Mouse (Mus musculus) neural tube, embryonic 12.5 days (tissue): ENCODE measurements around the gene Tmed1. TPM values are rescaled to one million over a fixed set of nuclear protein-coding genes. Genes with fewer than 3 reads are reported as not detected.

Experiments
- ATAC-seq: fragments of 200-750 bp; cut with Nextera tagmentation; 2 replicates; pipeline ENCODE4 v1.8.0; 2017; ENCODE audit warnings: low read depth, mild to moderate bottlenecking, moderate TSS enrichment, moderate library complexity; ENCODE audit not compliant: low FRiP score
- H3K27ac ChIP-seq: fragments of 300-500 bp; sonication (generic); 2 replicates; pipeline ENCODE4 v1.5.1; 2016
- H3K27me3 ChIP-seq: fragments of 300-500 bp; sonication (generic); replicated peaks from 2 replicates; pipeline ENCODE4 v1.6.1; 2016; ENCODE audit warnings: mild to moderate bottlenecking
- H3K36me3 ChIP-seq: fragments of 300-500 bp; sonication (generic); 2 replicates; pipeline ENCODE4 v1.6.1; 2016; ENCODE audit warnings: mild to moderate bottlenecking
- H3K4me1 ChIP-seq: fragments of 300-500 bp; sonication (generic); 2 replicates; pipeline ENCODE4 v1.6.1; 2016
- H3K4me2 ChIP-seq: fragments of 300-500 bp; sonication (generic); replicated peaks from 2 replicates; pipeline ENCODE4 v1.6.1; 2016; ENCODE audit warnings: mild to moderate bottlenecking
- H3K4me3 ChIP-seq: fragments of 300-500 bp; sonication (generic); 2 replicates; pipeline ENCODE4 v1.5.1; 2016
- H3K9ac ChIP-seq: fragments of 300-500 bp; sonication (generic); 2 replicates; pipeline ENCODE4 v1.6.1; 2016; ENCODE audit warnings: mild to moderate bottlenecking
- H3K9me3 ChIP-seq: fragments of 300-500 bp; sonication (generic); 2 replicates; pipeline ENCODE4 v1.6.1; 2016; ENCODE audit warnings: mild to moderate bottlenecking
- WGBS: fragments of 180-500 bp; shearing (Covaris S2); methylation state at CpG from one replicate; pipeline ENCODE4 v1.1.7; 2016; 5-methylcytosine and 5-hydroxymethylcytosine counted together
- polyA plus RNA-seq: library from polyadenylated mRNA; unstranded; fragments of >200 nt; fragmentation: Nextera tagmentation; extraction: Ambion mirVana; gene quantifications from 2 replicates; pipeline ENCODE4 v1.2.1, GENCODE M21; 2016

Tmed1 gene
- 67.3 and 69.1 TPM in 2 replicates for polyA plus RNA-seq

- Histone ChIP-seq H3K36me3 (peaks cover 37% of the 10 kb centered on the region), H3K4me3 (peak within 1 kb of the TSS; percentile 68), H3K27me3 (no peaks in the 10 kb centered on the region), H3K4me2 (peak within 1 kb of the TSS; percentile 71), H3K4me1 (peaks cover 16% of the 10 kb centered on the region), H3K27ac (peak within 1 kb of the TSS; percentile 55; the same call in 1 of the 2 replicates), H3K9me3 (no peaks in the 10 kb centered on the region), H3K9ac (peak within 1 kb of the TSS; percentile 60)
- ATAC-seq, result peak; percentile 96
- under 1% methylated on average over 44 of the region's 44 CpGs for WGBS
Observed at GRCm38 (mm10) chr9:21509772-21510688, at the start of gene Tmed1. Tmed1 (minus strand) TSS chr9:21510252.

GRCm38 (mm10) chr9:21559151-21559550, 49.1 kb upstream of the Tmed1 start:
- Histone ChIP-seq H3K4me3 (no peak overlapping the region), H3K4me2 (no peak overlapping the region), H3K9ac (no peak overlapping the region), H3K27me3 (no peaks in the 10 kb centered on the region), H3K36me3 (peaks cover 27% of the 10 kb centered on the region; the same call in 1 of the 2 replicates), H3K27ac (no peak overlapping the region), H3K4me1 (peaks cover 9% of the 10 kb centered on the region), H3K9me3 (no peaks in the 10 kb centered on the region)
- no peak for ATAC-seq
- WGBS, result 92% methylated on average over 3 of the region's 3 CpGs

GRCm38 (mm10) chr9:21558366-21558765, 48.3 kb upstream of the Tmed1 start:
- ATAC-seq, result no peak
- WGBS, result 91% methylated on average over 4 of the region's 4 CpGs

GRCm38 (mm10) chr9:21557556-21557955, 47.5 kb upstream of the Tmed1 start:
- WGBS, result 93% methylated on average over 2 of the region's 2 CpGs
- Histone ChIP-seq H3K9me3 (no peaks in the 10 kb centered on the region), H3K4me3 (no peak overlapping the region), H3K36me3 (peaks cover 27% of the 10 kb centered on the region; the same call in 1 of the 2 replicates), H3K9ac (no peak overlapping the region), H3K4me1 (peaks cover 9% of the 10 kb centered on the region), H3K27ac (no peak overlapping the region), H3K4me2 (no peak overlapping the region), H3K27me3 (no peaks in the 10 kb centered on the region)
- no peak for ATAC-seq

More at GRCm38 (mm10) chr9:21558366-21558765, 48.3 kb upstream of the Tmed1 start:
- Histone ChIP-seq H3K4me1 (peaks cover 9% of the 10 kb centered on the region), H3K4me2 (no peak overlapping the region), H3K36me3 (peaks cover 29% of the 10 kb centered on the region; the same call in 1 of the 2 replicates), H3K27ac (no peak overlapping the region), H3K27me3 (no peaks in the 10 kb centered on the region), H3K9me3 (no peaks in the 10 kb centered on the region), H3K9ac (no peak overlapping the region), H3K4me3 (no peak overlapping the region)

GRCm38 (mm10) chr9:21556996-21557395, 46.9 kb upstream of the Tmed1 start:
- peaks cover 9% of the 10 kb centered on the region for H3K4me1 ChIP-seq
- H3K4me3 ChIP-seq, result no peak overlapping the region
- H3K4me2 ChIP-seq, result no peak overlapping the region
- H3K9ac ChIP-seq, result no peak overlapping the region
- no peak for ATAC-seq
- no peak overlapping the region for H3K27ac ChIP-seq
- no peaks in the 10 kb centered on the region for H3K9me3 ChIP-seq
- H3K27me3 ChIP-seq, result no peaks in the 10 kb centered on the region
- WGBS, result 94% methylated on average over 2 of the region's 2 CpGs
- H3K36me3 ChIP-seq, result peaks cover 22% of the 10 kb centered on the region; the same call in 1 of the 2 replicates

GRCm38 (mm10) chr9:21555198-21555742, 45.2 kb upstream of the Tmed1 start:
- Histone ChIP-seq H3K36me3 (peaks cover 26% of the 10 kb centered on the region), H3K27me3 (no peaks in the 10 kb centered on the region), H3K4me2 (no peak overlapping the region), H3K4me1 (peaks cover 9% of the 10 kb centered on the region), H3K4me3 (no peak overlapping the region), H3K27ac (no peak overlapping the region), H3K9me3 (no peaks in the 10 kb centered on the region), H3K9ac (no peak overlapping the region)
- ATAC-seq, result no peak
- WGBS, result 88% methylated on average over 6 of the region's 6 CpGs

GRCm38 (mm10) chr9:21553607-21554273, 43.7 kb upstream of the Tmed1 start:
- no peak overlapping the region for H3K27ac ChIP-seq
- H3K36me3 ChIP-seq, result peaks cover 30% of the 10 kb centered on the region
- 90% methylated on average over 6 of the region's 6 CpGs for WGBS
- no peaks in the 10 kb centered on the region for H3K9me3 ChIP-seq
- H3K4me2 ChIP-seq, result no peak overlapping the region
- peaks cover 14% of the 10 kb centered on the region for H3K4me1 ChIP-seq
- no peaks in the 10 kb centered on the region for H3K27me3 ChIP-seq
- no peak overlapping the region for H3K9ac ChIP-seq
- no peak for ATAC-seq
- no peak overlapping the region for H3K4me3 ChIP-seq

- Histone ChIP-seq H3K27ac (no peak overlapping the region), H3K9me3 (no peaks in the 10 kb centered on the region), H3K4me3 (no peak overlapping the region), H3K9ac (no peak overlapping the region), H3K27me3 (no peaks in the 10 kb centered on the region), H3K4me2 (no peak overlapping the region), H3K36me3 (peaks cover 26% of the 10 kb centered on the region), H3K4me1 (peaks cover 13% of the 10 kb centered on the region)
- 94% methylated on average over 2 of the region's 2 CpGs for WGBS
- ATAC-seq, result no peak
Observed at GRCm38 (mm10) chr9:21551049-21551448, 41.0 kb upstream of the Tmed1 start.

GRCm38 (mm10) chr9:21547075-21547941, 37.3 kb upstream of the Tmed1 start:
- peak; percentile 18 for ATAC-seq
- Histone ChIP-seq H3K9me3 (no peaks in the 10 kb centered on the region), H3K9ac (peak overlapping the region; percentile 93), H3K27me3 (no peaks in the 10 kb centered on the region), H3K4me3 (peak overlapping the region; percentile 83), H3K36me3 (peaks cover 16% of the 10 kb centered on the region), H3K27ac (peak overlapping the region; percentile 96), H3K4me1 (peaks cover 22% of the 10 kb centered on the region), H3K4me2 (peak overlapping the region; percentile 81)
- WGBS, result 1% methylated on average over 57 of the region's 66 CpGs

GRCm38 (mm10) chr9:21546789-21547074, 36.7 kb upstream of the Tmed1 start, which contains the start of gene Carm1:
Carm1 (plus strand) TSS chr9:21546894.
- H3K27ac ChIP-seq, result peak within 1 kb of the TSS; percentile 96
- no peaks in the 10 kb centered on the region for H3K27me3 ChIP-seq
- peaks cover 16% of the 10 kb centered on the region for H3K36me3 ChIP-seq
- H3K4me2 ChIP-seq, result peak within 1 kb of the TSS; percentile 81
- no peaks in the 10 kb centered on the region for H3K9me3 ChIP-seq
- H3K4me1 ChIP-seq, result peaks cover 22% of the 10 kb centered on the region
- no peak; the same call in 1 of the 2 replicates for ATAC-seq
- peak within 1 kb of the TSS; percentile 93 for H3K9ac ChIP-seq
- H3K4me3 ChIP-seq, result peak within 1 kb of the TSS; percentile 83
- WGBS, result 2% methylated on average over 18 of the region's 52 CpGs

- H3K27me3 ChIP-seq, result no peaks in the 10 kb centered on the region
- under 1% methylated on average over 66 of the region's 67 CpGs for WGBS
- peak; percentile 95 for ATAC-seq
- peak overlapping the region; percentile 64 for H3K9ac ChIP-seq
- H3K4me2 ChIP-seq, result peak overlapping the region; percentile 73
- peaks cover 13% of the 10 kb centered on the region for H3K36me3 ChIP-seq
- peaks cover 22% of the 10 kb centered on the region for H3K4me1 ChIP-seq
- peak overlapping the region; percentile 83 for H3K4me3 ChIP-seq
- no peaks in the 10 kb centered on the region for H3K9me3 ChIP-seq
- peak overlapping the region; percentile 85 for H3K27ac ChIP-seq
Observed at GRCm38 (mm10) chr9:21545916-21546788, 36.1 kb upstream of the Tmed1 start.
